26 mouse cellular contexts compared by ENCODE assay signal in genomic region chr1:131180386-131180785, GRCm38 (mm10). TPM values are rescaled to one million over a fixed set of nuclear protein-coding genes. Genes with fewer than 3 reads are reported as not detected.
DNase-seq lines count a peak whose midpoint lies in the region; ATAC-seq and TF ChIP-seq lines count a peak whose summit lies in the region.
"Had no signal": no experiment of that assay in that cellular context is flagged by ENCODE, and none has a peak within 500 bp of the region (broad histone marks: within the 10 kb centered on the region; RNA-seq: fewer than 3 reads in every experiment).

No protein-coding gene starts in this region.

- TF ChIP-seq EP300 in stomach, postnatal 0 days (optimal IDR thresholded peaks at IDR 0.05): no peak

- no peaks in the 10 kb centered on the region for H3K9me3 ChIP-seq in limb, embryonic 15.5 days
- H3K9me3 ChIP-seq in limb, embryonic 10.5 days (replicated peaks): no peaks in the 10 kb centered on the region
- H3K9me3 ChIP-seq in embryonic facial prominence, embryonic 15.5 days (replicated peaks): no peaks in the 10 kb centered on the region
- no peaks in the 10 kb centered on the region for H3K9me3 ChIP-seq in stomach, postnatal 0 days (ENCODE audit: control insufficient read depth, low read length)
- no peaks in the 10 kb centered on the region for H3K9me3 ChIP-seq in forebrain, embryonic 12.5 days
- H3K9me3 ChIP-seq: embryonic facial prominence, embryonic 13.5 days; forebrain, embryonic 15.5 days; heart, embryonic 12.5 days; heart, embryonic 15.5 days; hindbrain, embryonic 10.5 days; hindbrain, embryonic 13.5 days; intestine, embryonic 15.5 days had no signal

- WGBS in limb, embryonic 15.5 days: 88% methylated on average over 7 of the region's 7 CpGs
- 96% methylated on average over 7 of the region's 7 CpGs for WGBS in limb, embryonic 10.5 days
- 78% methylated on average over 7 of the region's 7 CpGs for WGBS in embryonic facial prominence, embryonic 15.5 days
- WGBS in stomach, postnatal 0 days: 70% methylated on average over 7 of the region's 7 CpGs
- WGBS in forebrain, embryonic 12.5 days: 93% methylated on average over 7 of the region's 7 CpGs

- 0 out of 2 replicates have a peak overlapping the region, but pooled peaks have one; percentile 24 for H3K27ac ChIP-seq in limb, embryonic 15.5 days
- H3K27ac ChIP-seq in limb, embryonic 10.5 days: no peak overlapping the region
- peak overlapping the region; percentile 51 for H3K27ac ChIP-seq in embryonic facial prominence, embryonic 15.5 days (replicated peaks)
- peak overlapping the region; percentile 63 for H3K27ac ChIP-seq in stomach, postnatal 0 days (replicated peaks)
- no peak overlapping the region for H3K27ac ChIP-seq in forebrain, embryonic 12.5 days
- H3K27ac ChIP-seq: embryonic facial prominence, embryonic 13.5 days; forebrain, embryonic 15.5 days; heart, embryonic 15.5 days; hindbrain, embryonic 10.5 days; hindbrain, embryonic 13.5 days; intestine, embryonic 15.5 days had no signal

- no peak overlapping the region for H3K4me2 ChIP-seq in limb, embryonic 15.5 days
- no peak overlapping the region for H3K4me2 ChIP-seq in embryonic facial prominence, embryonic 15.5 days (replicated peaks)
- no peak overlapping the region for H3K4me2 ChIP-seq in stomach, postnatal 0 days (replicated peaks; ENCODE audit: low read depth)
- no peak overlapping the region for H3K4me2 ChIP-seq in forebrain, embryonic 12.5 days
- H3K4me2 ChIP-seq: embryonic facial prominence, embryonic 13.5 days; forebrain, embryonic 15.5 days; heart, embryonic 12.5 days; heart, embryonic 15.5 days; hindbrain, embryonic 13.5 days; intestine, embryonic 15.5 days had no signal

- no peak overlapping the region for H3K4me3 ChIP-seq in limb, embryonic 15.5 days
- no peak overlapping the region for H3K4me3 ChIP-seq in limb, embryonic 10.5 days
- no peak overlapping the region for H3K4me3 ChIP-seq in embryonic facial prominence, embryonic 15.5 days (replicated peaks)
- H3K4me3 ChIP-seq in stomach, postnatal 0 days (ENCODE audit: low read depth, low read length): no peak overlapping the region
- H3K4me3 ChIP-seq in forebrain, embryonic 12.5 days (replicated peaks): no peak overlapping the region
- H3K4me3 ChIP-seq: embryonic facial prominence, embryonic 13.5 days; forebrain, embryonic 15.5 days; heart, embryonic 12.5 days; heart, embryonic 15.5 days; hindbrain, embryonic 10.5 days; hindbrain, embryonic 13.5 days; intestine, embryonic 15.5 days had no signal

- no peak for ATAC-seq in limb, embryonic 15.5 days (ENCODE audit: insufficient number of reproducible peaks, low FRiP score, low TSS enrichment, low read depth)
- no peak for ATAC-seq in embryonic facial prominence, embryonic 15.5 days (ENCODE audit: insufficient number of reproducible peaks, low FRiP score, low TSS enrichment, low read depth)
- no peak for ATAC-seq in stomach, postnatal 0 days (ENCODE audit: low FRiP score, low TSS enrichment)
- no peak for ATAC-seq in forebrain, embryonic 12.5 days (ENCODE audit: low FRiP score)
- ATAC-seq: forebrain, embryonic 15.5 days; hindbrain, embryonic 16.5 days had no signal

- no peak overlapping the region for H3K9ac ChIP-seq in limb, embryonic 15.5 days
- H3K9ac ChIP-seq in embryonic facial prominence, embryonic 15.5 days: no peak overlapping the region
- no peak overlapping the region for H3K9ac ChIP-seq in stomach, postnatal 0 days (ENCODE audit: low read length)
- no peak overlapping the region for H3K9ac ChIP-seq in forebrain, embryonic 12.5 days
- H3K9ac ChIP-seq: embryonic facial prominence, embryonic 13.5 days; forebrain, embryonic 15.5 days; heart, embryonic 12.5 days; heart, embryonic 15.5 days; hindbrain, embryonic 13.5 days; intestine, embryonic 15.5 days had no signal

- H3K4me1 ChIP-seq in limb, embryonic 15.5 days: peaks cover 13% of the 10 kb centered on the region; the same call in 1 of the 2 replicates
- H3K4me1 ChIP-seq in limb, embryonic 10.5 days: no peaks in the 10 kb centered on the region
- H3K4me1 ChIP-seq in embryonic facial prominence, embryonic 15.5 days: peaks cover 22% of the 10 kb centered on the region
- H3K4me1 ChIP-seq in stomach, postnatal 0 days (replicated peaks; ENCODE audit: control insufficient read depth, insufficient read depth): no peaks in the 10 kb centered on the region
- H3K4me1 ChIP-seq in forebrain, embryonic 12.5 days: no peaks in the 10 kb centered on the region
- H3K4me1 ChIP-seq: forebrain, embryonic 15.5 days; hindbrain, embryonic 13.5 days had no signal

- H3K27me3 ChIP-seq in limb, embryonic 15.5 days: no peaks in the 10 kb centered on the region
- H3K27me3 ChIP-seq in limb, embryonic 10.5 days (ENCODE audit: low read depth, poor library complexity, severe bottlenecking): no peaks in the 10 kb centered on the region
- no peaks in the 10 kb centered on the region for H3K27me3 ChIP-seq in embryonic facial prominence, embryonic 15.5 days
- no peaks in the 10 kb centered on the region for H3K27me3 ChIP-seq in stomach, postnatal 0 days (ENCODE audit: control insufficient read depth, insufficient read depth, low read length)
- H3K27me3 ChIP-seq in forebrain, embryonic 12.5 days: no peaks in the 10 kb centered on the region
- H3K27me3 ChIP-seq: CH12.LX; embryonic facial prominence, embryonic 13.5 days; forebrain, embryonic 15.5 days; heart, embryonic 12.5 days; heart, embryonic 15.5 days; hindbrain, embryonic 13.5 days; intestine, embryonic 15.5 days had no signal

- no peak for DNase-seq in limb, embryonic 10.5 days (ENCODE audit: low spot score)
- DNase-seq in ES-CJ7 (ENCODE audit: low read depth, low spot score): peak; percentile 54
- DNase-seq in stomach, postnatal 0 days (ENCODE audit: low spot score): no peak
- DNase-seq in yolk sac, embryonic 10.5 days (ENCODE audit: low spot score): no peak
- DNase-seq: adrenal gland, adult 8-10 months; adrenal gland, postnatal 25 days; B cell, adult 2 months; cerebellum, adult 11-12 months; cerebellum, adult 8-10 months; cerebellum, postnatal 14 days; gastrocnemius, postnatal 25 days; heart, adult 18-20 months; heart, postnatal 10 days; heart, postnatal 36 days had no signal

- peaks cover 46% of the 10 kb centered on the region for H3K36me3 ChIP-seq in limb, embryonic 15.5 days
- peaks cover 53% of the 10 kb centered on the region for H3K36me3 ChIP-seq in limb, embryonic 10.5 days
- peaks cover 38% of the 10 kb centered on the region for H3K36me3 ChIP-seq in embryonic facial prominence, embryonic 15.5 days
- H3K36me3 ChIP-seq in stomach, postnatal 0 days (ENCODE audit: control insufficient read depth, insufficient read depth, low read length): peaks cover 18% of the 10 kb centered on the region
- peaks cover 44% of the 10 kb centered on the region for H3K36me3 ChIP-seq in forebrain, embryonic 12.5 days (replicated peaks)

- no peak for TF ChIP-seq CTCF in stomach, postnatal 0 days (IDR thresholded peaks at IDR 0.05; ENCODE audit: low read depth)

RNA-seq across cellular contexts. Expression of gene Eif2d, which starts 27.4 kb away (rescaled TPM):
- polyA plus RNA-seq in limb, embryonic 15.5 days (2015; fragmentation: Nextera tagmentation; extraction: Ambion mirVana): 60.5 and 61.4 TPM in 2 replicates
- 73.5 and 76.7 TPM in 2 replicates for polyA plus RNA-seq in limb, embryonic 10.5 days (2016; fragmentation: Nextera tagmentation; extraction: Ambion mirVana)
- 59.2 and 66.0 TPM in 2 replicates for polyA plus RNA-seq in embryonic facial prominence, embryonic 15.5 days (2015; fragmentation: Nextera tagmentation; extraction: Ambion mirVana)
- polyA plus RNA-seq in stomach, postnatal 0 days (2015; fragmentation: Nextera tagmentation; extraction: Ambion mirVana): 36.3 and 38.8 TPM in 2 replicates
- polyA plus RNA-seq in forebrain, embryonic 12.5 days (2016; fragmentation: Nextera tagmentation; extraction: Ambion mirVana): 54.8 and 56.0 TPM in 2 replicates

RNA-seq across cellular contexts. Expression of gene Dyrk3, which starts 42.2 kb away (rescaled TPM):
- 2.2 and 3.1 TPM in 2 replicates for polyA plus RNA-seq in limb, embryonic 15.5 days (2015; fragmentation: Nextera tagmentation; extraction: Ambion mirVana)
- 5.5 and 5.8 TPM in 2 replicates for polyA plus RNA-seq in limb, embryonic 10.5 days (2016; fragmentation: Nextera tagmentation; extraction: Ambion mirVana)
- polyA plus RNA-seq in embryonic facial prominence, embryonic 15.5 days (2015; fragmentation: Nextera tagmentation; extraction: Ambion mirVana): 4.6 and 7.1 TPM in 2 replicates
- 1.4 TPM in 2 replicates for polyA plus RNA-seq in stomach, postnatal 0 days (2015; fragmentation: Nextera tagmentation; extraction: Ambion mirVana)
- polyA plus RNA-seq in forebrain, embryonic 12.5 days (2016; fragmentation: Nextera tagmentation; extraction: Ambion mirVana): 20.9 and 21.8 TPM in 2 replicates

Comparison
In these comparisons a context has a peak if more than half of its experiments do, and no peak if none do; other contexts are left out.
1. H3K27ac ChIP-seq: peak in limb, embryonic 15.5 days (single experiment), embryonic facial prominence, embryonic 15.5 days (single experiment) and stomach, postnatal 0 days (single experiment); none in limb, embryonic 10.5 days (single experiment) and forebrain, embryonic 12.5 days (single experiment).